ENCODE assay signal across 39 mouse cellular contexts in the genomic region with DNA sequence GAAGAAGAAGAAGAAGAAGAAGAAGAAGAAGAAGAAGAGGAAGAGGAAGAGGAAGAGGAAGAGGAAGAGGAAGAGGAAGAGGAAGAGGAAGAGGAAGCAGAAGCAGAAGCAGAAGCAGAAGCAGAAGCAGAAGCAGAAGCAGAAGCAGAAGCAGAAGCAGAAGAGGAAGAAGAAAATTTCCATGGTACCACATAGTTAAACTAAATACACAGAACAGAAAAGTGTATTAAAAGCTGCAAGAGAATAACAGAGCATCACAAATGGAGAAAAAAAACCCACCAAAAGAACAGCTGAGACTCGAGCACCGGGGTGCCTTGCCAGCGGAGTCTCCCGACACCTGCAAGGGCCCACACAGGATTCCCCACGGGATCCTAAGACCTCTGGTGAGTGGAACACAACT. TPM values are rescaled to one million over a fixed set of nuclear protein-coding genes. Genes with fewer than 3 reads are reported as not detected.
"Had no signal": no experiment of that assay in that cellular context is flagged by ENCODE, and none has a peak within 500 bp of the region (broad histone marks: within the 10 kb centered on the region; RNA-seq: fewer than 3 reads in every experiment).

No protein-coding gene starts in this region.

RNA-seq across cellular contexts. Expression of a gene that starts 1.0 kb away (rescaled TPM):
- total RNA-seq: left cerebral cortex, adult 8-10 months; left cerebral cortex, postnatal 10 days; left cerebral cortex, postnatal 14 days; left cerebral cortex, postnatal 25 days; left cerebral cortex, postnatal 36 days; left cerebral cortex, postnatal 4 days; liver, adult 2 months; megakaryocyte-erythroid progenitor cell, adult 5-6 weeks; midbrain, postnatal 0 days; monocyte, adult 5-6 weeks had no signal
- polyA plus RNA-seq: limb, embryonic 10.5 days; limb, embryonic 11.5 days; limb, embryonic 13.5 days; limb, embryonic 14.5 days; limb, embryonic 15.5 days; liver, adult 2 months; liver, embryonic 11.5 days; liver, embryonic 12.5 days; liver, embryonic 13.5 days; liver, embryonic 14.5 days; liver, embryonic 15.5 days; liver, embryonic 16.5 days; liver, postnatal 0 days; lung, adult 2 months; lung, embryonic 14.5 days; lung, embryonic 15.5 days; lung, embryonic 16.5 days; lung, postnatal 0 days; macrophage; midbrain, embryonic 10.5 days; midbrain, embryonic 11.5 days; midbrain, embryonic 12.5 days; midbrain, embryonic 13.5 days; midbrain, embryonic 15.5 days; midbrain, postnatal 0 days; myocyte; neural tube, embryonic 11.5 days; neural tube, embryonic 12.5 days had no signal

RNA-seq across cellular contexts. Expression of a gene that starts 56.7 kb away (rescaled TPM):
- total RNA-seq: left cerebral cortex, adult 8-10 months; left cerebral cortex, postnatal 10 days; left cerebral cortex, postnatal 14 days; left cerebral cortex, postnatal 25 days; left cerebral cortex, postnatal 36 days; left cerebral cortex, postnatal 4 days; liver, adult 2 months; megakaryocyte-erythroid progenitor cell, adult 5-6 weeks; midbrain, postnatal 0 days; monocyte, adult 5-6 weeks had no signal
- polyA plus RNA-seq: limb, embryonic 10.5 days; limb, embryonic 11.5 days; limb, embryonic 12.5 days; limb, embryonic 13.5 days; limb, embryonic 14.5 days; limb, embryonic 15.5 days; liver, adult 2 months; liver, embryonic 11.5 days; liver, embryonic 12.5 days; liver, embryonic 13.5 days; liver, embryonic 14.5 days; liver, embryonic 15.5 days; liver, embryonic 16.5 days; liver, postnatal 0 days; lung, adult 2 months; lung, embryonic 14.5 days; lung, embryonic 15.5 days; lung, embryonic 16.5 days; lung, postnatal 0 days; macrophage; midbrain, embryonic 10.5 days; midbrain, embryonic 11.5 days; midbrain, embryonic 12.5 days; midbrain, embryonic 13.5 days; midbrain, embryonic 14.5 days; midbrain, embryonic 15.5 days; midbrain, embryonic 16.5 days; midbrain, postnatal 0 days; myocyte; neural tube, embryonic 11.5 days; neural tube, embryonic 12.5 days had no signal
